Comparison of ENCODE assay signal across 19 mouse cellular contexts in genomic region chr17:83708256-83708655, GRCm38 (mm10). TPM values are rescaled to one million over a fixed set of nuclear protein-coding genes. Genes with fewer than 3 reads are reported as not detected.
A peak's percentile ranks its signal among the peaks of the same experiment; 100 is the strongest.
DNase-seq lines count a peak whose midpoint lies in the region; ATAC-seq and TF ChIP-seq lines count a peak whose summit lies in the region.
"Had no signal": no experiment of that assay in that cellular context is flagged by ENCODE, and none has a peak within 500 bp of the region (broad histone marks: within the 10 kb centered on the region; RNA-seq: fewer than 3 reads in every experiment).

No protein-coding gene starts in this region.

- no peaks in the 10 kb centered on the region for H3K27me3 ChIP-seq in lung, embryonic 16.5 days (ENCODE audit: control insufficient read depth, insufficient read depth, low read depth, low read length)
- no peaks in the 10 kb centered on the region for H3K27me3 ChIP-seq in MEL (ENCODE audit: control insufficient read depth in 1 of 2, insufficient read depth in 2 of 2, low read length in 2 of 2)
- H3K27me3 ChIP-seq in liver, embryonic 16.5 days (ENCODE audit: control insufficient read depth, insufficient read depth, low read depth, low read length), result no peaks in the 10 kb centered on the region
- H3K27me3 ChIP-seq: forebrain, embryonic 12.5 days; intestine, embryonic 15.5 days; midbrain, embryonic 13.5 days had no signal

- no peak for DNase-seq in lung, postnatal 36 days
- peak; percentile 37 for DNase-seq in MEL (ENCODE audit: low read depth, low spot score)
- DNase-seq in retina, postnatal 1 day, result no peak
- no peak for DNase-seq in cerebellum, postnatal 10 days
- DNase-seq: cerebellum, adult 8-10 months; heart, adult 18-20 months; heart, postnatal 4 days; layer of hippocampus, adult 9-11 months; left cerebral cortex, postnatal 4 days; lung, postnatal 14 days had no signal

- no peak for TF ChIP-seq EP300 in MEL (IDR thresholded peaks at IDR 0.05; ENCODE audit: low read depth in 1 of 2, low read length in 2 of 2)

- H3K9ac ChIP-seq in lung, embryonic 16.5 days (ENCODE audit: low read length), result peak overlapping the region; percentile 8; the same call in 1 of the 2 replicates
- no peak overlapping the region for H3K9ac ChIP-seq in MEL (ENCODE audit: control insufficient read depth, low read depth, low read length, poor library complexity, severe bottlenecking)
- H3K9ac ChIP-seq in liver, embryonic 16.5 days (ENCODE audit: low read depth, low read length), result no peak overlapping the region
- H3K9ac ChIP-seq: forebrain, embryonic 12.5 days; intestine, embryonic 15.5 days; midbrain, embryonic 13.5 days had no signal

- no peak for ATAC-seq in lung, embryonic 16.5 days (ENCODE audit: low read depth)
- ATAC-seq in CD4-positive, CD25-positive, alpha-beta regulatory T cell, adult 4 months, result peak; percentile 30
- no peak for ATAC-seq in liver, embryonic 16.5 days (ENCODE audit: low read depth)
- no peak for ATAC-seq in frontal cortex, adult (ENCODE audit: low TSS enrichment)
- ATAC-seq: intestine, embryonic 15.5 days; midbrain, embryonic 13.5 days had no signal

- no peak for TF ChIP-seq POLR2A in MEL (IDR thresholded peaks at IDR 0.05; ENCODE audit: control insufficient read depth in 1 of 2, insufficient read depth in 1 of 2, low read depth in 1 of 2, low read length in 2 of 2, poor library complexity in 1 of 2)

- H3K27ac ChIP-seq in lung, embryonic 16.5 days (ENCODE audit: low read length), result no peak overlapping the region
- H3K27ac ChIP-seq in MEL (ENCODE audit: control insufficient read depth, low read depth, low read length), result no peak overlapping the region
- no peak overlapping the region; the same call in 1 of the 2 replicates for H3K27ac ChIP-seq in liver, embryonic 16.5 days (ENCODE audit: low read length)
- H3K27ac ChIP-seq: forebrain, embryonic 12.5 days; intestine, embryonic 15.5 days; kidney, postnatal 0 days; midbrain, embryonic 13.5 days; stomach, postnatal 0 days had no signal

- H3K4me3 ChIP-seq in lung, embryonic 16.5 days (ENCODE audit: low read length), result no peak overlapping the region
- H3K4me3 ChIP-seq in MEL (ENCODE audit: control insufficient read depth in 1 of 2, insufficient read depth in 1 of 2, low read depth in 2 of 2, low read length in 2 of 2), result 0 out of 4 replicates have a peak overlapping the region, but pooled peaks of 1 of the 2 experiments have one; percentile 9
- no peak overlapping the region for H3K4me3 ChIP-seq in liver, embryonic 16.5 days (ENCODE audit: low read depth, low read length)
- H3K4me3 ChIP-seq: forebrain, embryonic 12.5 days; intestine, embryonic 15.5 days; midbrain, embryonic 13.5 days had no signal

- H3K9me3 ChIP-seq in lung, embryonic 16.5 days (ENCODE audit: control insufficient read depth, low read length), result no peaks in the 10 kb centered on the region
- H3K9me3 ChIP-seq in MEL (replicated peaks; ENCODE audit: insufficient read depth, low read length), result no peaks in the 10 kb centered on the region
- H3K9me3 ChIP-seq in liver, embryonic 16.5 days (replicated peaks; ENCODE audit: control insufficient read depth, low read length), result no peaks in the 10 kb centered on the region
- H3K9me3 ChIP-seq: forebrain, embryonic 12.5 days; intestine, embryonic 15.5 days; midbrain, embryonic 13.5 days had no signal

- H3K4me1 ChIP-seq in lung, embryonic 16.5 days (replicated peaks; ENCODE audit: control insufficient read depth, insufficient read depth, low read length), result peaks cover 18% of the 10 kb centered on the region
- H3K4me1 ChIP-seq in MEL (ENCODE audit: control insufficient read depth in 1 of 2, insufficient read depth in 2 of 2, low read length in 2 of 2), result peaks cover 8 to 25% of the 10 kb centered on the region in 2 experiments
- peaks cover 29% of the 10 kb centered on the region for H3K4me1 ChIP-seq in liver, embryonic 16.5 days (ENCODE audit: control insufficient read depth, low read depth, low read length)

- 60% methylated on average over 10 of the region's 10 CpGs for WGBS in lung, embryonic 16.5 days
- WGBS in liver, embryonic 16.5 days (ENCODE audit: insufficient replicate concordance), result 74% methylated on average over 10 of the region's 10 CpGs

- peaks cover 22% of the 10 kb centered on the region for H3K79me2 ChIP-seq in MEL (ENCODE audit: control insufficient read depth, insufficient read depth, low read length, poor library complexity)

- TF ChIP-seq CTCF in MEL (IDR thresholded peaks at IDR 0.05 in 2 of 3, conservative IDR thresholded peaks at IDR 0.05 in 1 of 3; ENCODE audit: control insufficient read depth in 1 of 3, insufficient read depth in 1 of 3, low read depth in 2 of 3, low read length in 3 of 3, poor library complexity in 1 of 3, severe bottlenecking in 1 of 3), result no peak

- H3K4me2 ChIP-seq in lung, embryonic 16.5 days (ENCODE audit: low read depth, low read length), result no peak overlapping the region
- peak overlapping the region; percentile 97 for H3K4me2 ChIP-seq in liver, embryonic 16.5 days (ENCODE audit: low read depth, low read length)
- H3K4me2 ChIP-seq: forebrain, embryonic 12.5 days had no signal

- no peaks in the 10 kb centered on the region; the same call in 1 of the 2 replicates for H3K36me3 ChIP-seq in lung, embryonic 16.5 days (ENCODE audit: control insufficient read depth, insufficient read depth, low read length)
- H3K36me3 ChIP-seq in MEL (ENCODE audit: control insufficient read depth in 1 of 2, insufficient read depth in 2 of 2, low read length in 2 of 2), result peaks cover 0 to 18% of the 10 kb centered on the region in 2 experiments; a peak in 3 of 4 replicates
- peaks cover 3% of the 10 kb centered on the region; the same call in 1 of the 2 replicates for H3K36me3 ChIP-seq in liver, embryonic 16.5 days (ENCODE audit: control insufficient read depth, insufficient read depth)
- H3K36me3 ChIP-seq: intestine, embryonic 15.5 days had no signal

- no peak for TF ChIP-seq RAD21 in MEL (IDR thresholded peaks at IDR 0.05; ENCODE audit: low read depth, low read length)

TF ChIP-seq in MEL, 35 proteins besides CTCF, POLR2A, EP300 and RAD21:
- TF ChIP-seq TCF12 (IDR thresholded peaks at IDR 0.05; ENCODE audit: low read depth, low read length), result no peak
- TF ChIP-seq ZKSCAN1 (IDR thresholded peaks at IDR 0.05; ENCODE audit: low read depth, low read length), result no peak
- no peak for TF ChIP-seq NELFE (IDR thresholded peaks at IDR 0.05; ENCODE audit: low read depth, low read length)
- no peak for TF ChIP-seq MAZ (IDR thresholded peaks at IDR 0.05; ENCODE audit: low read depth, low read length)
- TF ChIP-seq GATA1 (IDR thresholded peaks at IDR 0.05; ENCODE audit: low read depth, low read length), result no peak
- no peak for TF ChIP-seq ELF1 (IDR thresholded peaks at IDR 0.05; ENCODE audit: low read depth, low read length)
- no peak for TF ChIP-seq TBP (IDR thresholded peaks at IDR 0.05; ENCODE audit: low read depth, low read length)
- no peak for TF ChIP-seq MAFK (IDR thresholded peaks at IDR 0.05; ENCODE audit: borderline replicate concordance, low read depth, low read length)

RNA-seq across cellular contexts. Expression of gene Mta3, which starts 2.3 kb away (rescaled TPM):
- 41.4 and 44.5 TPM in 2 replicates for polyA plus RNA-seq in lung, embryonic 16.5 days (2015; fragmentation: Nextera tagmentation; extraction: Ambion mirVana)
- 100 to 1,000 TPM in 1 of 2 experiments, 10 to 100 TPM in 1; 80.0 to 105 TPM for polyA plus RNA-seq in CD4-positive, CD25-positive, alpha-beta regulatory T cell, adult 4 months (2017; shearing (Covaris generic))
- total RNA-seq in MEL (2012; rRNA removed), result 25.1 and 28.8 TPM in 2 replicates
- 10 to 100 TPM in 1 of 2 experiments, not detected in 1; 58.2 TPM for polyA plus RNA-seq in MEL (2012; ENCODE audit: insufficient read depth in 1 of 2, insufficient read length in 2 of 2, low read depth in 1 of 2, low replicate concordance in 2 of 2, missing spikeins in 1 of 2)
- polyA plus RNA-seq in liver, embryonic 16.5 days (2015; fragmentation: Nextera tagmentation; extraction: Ambion mirVana), result 35.3 and 35.6 TPM in 2 replicates
